Mouse (Mus musculus) heart, postnatal 14 days (tissue): Measurements from ENCODE around the gene Tas2r104. TPM values are rescaled to one million over a fixed set of nuclear protein-coding genes. Genes with fewer than 3 reads are reported as not detected.

ENCODE experiments used
- DNase-seq, 2 experiments: peaks; one replicate each; pipeline ENCODE4 v3.0.0; 2021 to 2022
- intact Hi-C: fragments of 180-260 bp; cut with DNase I; formaldehyde crosslinking; loops from one replicate; pipeline ENCODE4 v1.15.1; 2025
- long read RNA-seq, 2 experiments: library from polyadenylated mRNA; stranded (forward); transcript quantifications; one replicate each; pipeline ENCODE4 v2.0.0; 2021
- total RNA-seq, 2 experiments: library from RNA; stranded (reverse); gene quantifications; 2 replicates each; pipeline ENCODE4 v1.2.3; 2021

Tas2r104 gene
- not detected for total RNA-seq
- long read RNA-seq, experiment 1, result 0 reads
- long read RNA-seq, experiment 2, result 0 reads

GRCm38 (mm10) chr6:131685644-131686043 is at the start of gene Tas2r104:
Gene Tas2r104 (minus strand): TSS chr6:131685744.
- intact Hi-C loops, result no loop called here
- no peak for DNase-seq

GRCm38 (mm10) chr6:131712803-131713202 is 27.3 kb upstream of the Tas2r104 start:
- intact Hi-C loops, result no loop called here
- no peak for DNase-seq

- intact Hi-C loops, result no loop called here
These were observed 4.4 kb upstream of the Tas2r104 start, which contains the start of gene Tas2r114 for GRCm38 (mm10) chr6:131689963-131690362. Gene Tas2r114 (minus strand): TSS chr6:131690063.

GRCm38 (mm10) chr6:131687395-131687794 is 1.9 kb upstream of the Tas2r104 start, which contains the start of gene Tas2r105:
Gene Tas2r105 (minus strand): TSS chr6:131687495.
- DNase-seq, result no peak
- intact Hi-C loops, result no loop called here

More at GRCm38 (mm10) chr6:131689963-131690362, 4.4 kb upstream of the Tas2r104 start, which contains the start of gene Tas2r114:
- no peak for DNase-seq

GRCm38 (mm10) chr6:131678786-131679185 is 6.8 kb downstream of the Tas2r104 start, which contains the start of gene Tas2r106:
Gene Tas2r106 (minus strand): TSS chr6:131678886.
- no peak for DNase-seq
- intact Hi-C loops, result no loop called here

- intact Hi-C loops, result no loop called here
- DNase-seq, result no peak
These were observed 25.5 kb downstream of the Tas2r104 start, which contains the start of gene Tas2r107 for GRCm38 (mm10) chr6:131660049-131660448. Gene Tas2r107 (minus strand): TSS chr6:131660149.

Other genes starting within 250 kb of the Tas2r104 start
- gene 5430401F13Rik, start 199.3 kb downstream of the Tas2r104 start, total RNA-seq, result not detected
- not detected for gene Gm6619, start 199.3 kb downstream of the Tas2r104 start, total RNA-seq
- gene Tas2r130, start 54.8 kb downstream of the Tas2r104 start, total RNA-seq, result not detected
- gene Tas2r107, start 25.6 kb downstream of the Tas2r104 start, total RNA-seq, result not detected
- not detected for gene Tas2r106, start 6.9 kb downstream of the Tas2r104 start, total RNA-seq
- gene Tas2r105, start 1.8 kb upstream of the Tas2r104 start, total RNA-seq, result not detected
- not detected for gene Tas2r114, start 4.3 kb upstream of the Tas2r104 start, total RNA-seq